Mouse (Mus musculus): ENCODE data around the gene Cdkn2a. TPM values are rescaled to one million over a fixed set of nuclear protein-coding genes. Genes with fewer than 3 reads are reported as not detected.

Cdkn2a gene
- polyA plus RNA-seq, 1 experiment = not detected

- H3K4me1 ChIP-seq (ENCODE audit: control insufficient read depth, insufficient read depth, low read length) = peaks cover 6% of the 10 kb centered on the region; the same call in 1 of the 2 replicates
- no peak overlapping the region for H3K4me3 ChIP-seq (ENCODE audit: insufficient read depth, low read depth, low read length)
- WGBS = under 1% methylated on average over 25 of the region's 25 CpGs
- TF ChIP-seq POLR2A (IDR thresholded peaks at IDR 0.05; ENCODE audit: insufficient read depth, low read depth, low read length) (no peak), CTCF (IDR thresholded peaks at IDR 0.05; ENCODE audit: insufficient read depth, low read depth, low read length) (no peak)
- H3K27ac ChIP-seq (ENCODE audit: insufficient read depth, low read depth, low read length) = no peak overlapping the region
Measured at GRCm38 (mm10) chr4:89282036-89282566, 12.4 kb downstream of the Cdkn2a start.

GRCm38 (mm10) chr4:89281236-89281635 lies 13.2 kb downstream of the Cdkn2a start:
- Histone ChIP-seq H3K27ac (ENCODE audit: insufficient read depth, low read depth, low read length) (no peak overlapping the region), H3K4me3 (ENCODE audit: insufficient read depth, low read depth, low read length) (no peak overlapping the region), H3K4me1 (ENCODE audit: control insufficient read depth, insufficient read depth, low read length) (peaks cover 6% of the 10 kb centered on the region; the same call in 1 of the 2 replicates)
- 7% methylated on average over 7 of the region's 7 CpGs for WGBS
- TF ChIP-seq CTCF (IDR thresholded peaks at IDR 0.05; ENCODE audit: insufficient read depth, low read depth, low read length) (no peak), POLR2A (IDR thresholded peaks at IDR 0.05; ENCODE audit: insufficient read depth, low read depth, low read length) (no peak)

- Histone ChIP-seq H3K4me1 (ENCODE audit: control insufficient read depth, insufficient read depth, low read length) (peaks cover 6% of the 10 kb centered on the region; the same call in 1 of the 2 replicates), H3K27ac (ENCODE audit: insufficient read depth, low read depth, low read length) (no peak overlapping the region), H3K4me3 (ENCODE audit: insufficient read depth, low read depth, low read length) (no peak overlapping the region)
- WGBS = 2% methylated on average over 2 of the region's 2 CpGs
- TF ChIP-seq CTCF (IDR thresholded peaks at IDR 0.05; ENCODE audit: insufficient read depth, low read depth, low read length) (no peak), POLR2A (IDR thresholded peaks at IDR 0.05; ENCODE audit: insufficient read depth, low read depth, low read length) (no peak)
Measured at GRCm38 (mm10) chr4:89279641-89280040, 14.8 kb downstream of the Cdkn2a start.

GRCm38 (mm10) chr4:89277381-89277940 lies 17.0 kb downstream of the Cdkn2a start:
- 12% methylated on average over 5 of the region's 5 CpGs for WGBS
- H3K4me1 ChIP-seq (ENCODE audit: control insufficient read depth, insufficient read depth, low read length) = peaks cover 6% of the 10 kb centered on the region; the same call in 1 of the 2 replicates
- no peak overlapping the region for H3K4me3 ChIP-seq (ENCODE audit: insufficient read depth, low read depth, low read length)
- no peak for TF ChIP-seq POLR2A (IDR thresholded peaks at IDR 0.05; ENCODE audit: insufficient read depth, low read depth, low read length)
- no peak overlapping the region for H3K27ac ChIP-seq (ENCODE audit: insufficient read depth, low read depth, low read length)

- TF ChIP-seq POLR2A (IDR thresholded peaks at IDR 0.05; ENCODE audit: insufficient read depth, low read depth, low read length) = no peak
- TF ChIP-seq CTCF (IDR thresholded peaks at IDR 0.05; ENCODE audit: insufficient read depth, low read depth, low read length) = no peak
- no peaks in the 10 kb centered on the region for H3K4me1 ChIP-seq (ENCODE audit: control insufficient read depth, insufficient read depth, low read length)
- no peak overlapping the region for H3K4me3 ChIP-seq (ENCODE audit: insufficient read depth, low read depth, low read length)
- 2% methylated on average over 37 of the region's 37 CpGs for WGBS
- no peak overlapping the region for H3K27ac ChIP-seq (ENCODE audit: insufficient read depth, low read depth, low read length)
Measured at GRCm38 (mm10) chr4:89276669-89277219, 17.7 kb downstream of the Cdkn2a start.

GRCm38 (mm10) chr4:89275811-89276584 lies 18.5 kb downstream of the Cdkn2a start:
- no peak for TF ChIP-seq CTCF (IDR thresholded peaks at IDR 0.05; ENCODE audit: insufficient read depth, low read depth, low read length)
- no peak for TF ChIP-seq POLR2A (IDR thresholded peaks at IDR 0.05; ENCODE audit: insufficient read depth, low read depth, low read length)
- no peaks in the 10 kb centered on the region for H3K4me1 ChIP-seq (ENCODE audit: control insufficient read depth, insufficient read depth, low read length)
- 5% methylated on average over 25 of the region's 25 CpGs for WGBS
- no peak overlapping the region for H3K4me3 ChIP-seq (ENCODE audit: insufficient read depth, low read depth, low read length)
- H3K27ac ChIP-seq (ENCODE audit: insufficient read depth, low read depth, low read length) = no peak overlapping the region

- H3K4me1 ChIP-seq (ENCODE audit: control insufficient read depth, insufficient read depth, low read length) = no peaks in the 10 kb centered on the region
- no peak overlapping the region for H3K4me3 ChIP-seq (ENCODE audit: insufficient read depth, low read depth, low read length)
- WGBS = 2% methylated on average over 24 of the region's 24 CpGs
- no peak overlapping the region for H3K27ac ChIP-seq (ENCODE audit: insufficient read depth, low read depth, low read length)
- TF ChIP-seq POLR2A (IDR thresholded peaks at IDR 0.05; ENCODE audit: insufficient read depth, low read depth, low read length) (no peak), CTCF (IDR thresholded peaks at IDR 0.05; ENCODE audit: insufficient read depth, low read depth, low read length) (no peak)
Measured at GRCm38 (mm10) chr4:89274829-89275548, 19.5 kb downstream of the Cdkn2a start.

- TF ChIP-seq POLR2A (IDR thresholded peaks at IDR 0.05; ENCODE audit: insufficient read depth, low read depth, low read length) = no peak
- TF ChIP-seq CTCF (IDR thresholded peaks at IDR 0.05; ENCODE audit: insufficient read depth, low read depth, low read length) = no peak
- no peak overlapping the region for H3K27ac ChIP-seq (ENCODE audit: insufficient read depth, low read depth, low read length)
- WGBS = 3% methylated on average over 14 of the region's 14 CpGs
Measured at GRCm38 (mm10) chr4:89274006-89274405, 20.4 kb downstream of the Cdkn2a start.

More at GRCm38 (mm10) chr4:89274006-89274405, 20.4 kb downstream of the Cdkn2a start:
- Histone ChIP-seq H3K4me3 (ENCODE audit: insufficient read depth, low read depth, low read length) (no peak overlapping the region), H3K4me1 (ENCODE audit: control insufficient read depth, insufficient read depth, low read length) (no peaks in the 10 kb centered on the region)

Data from olfactory bulb, adult 2 months (tissue).